Mouse (Mus musculus) effector memory CD4-positive, alpha-beta T cell, adult 5 months (primary cell): ENCODE results near the gene Gm5926. TPM values are rescaled to one million over a fixed set of nuclear protein-coding genes. Genes with fewer than 3 reads are reported as not detected.

Experiments used
- polyA plus RNA-seq: library from polyadenylated mRNA; unstranded; fragments of 100-300 nt; shearing (Covaris generic); gene quantifications from one replicate; pipeline ENCODE4 v1.2.1, GENCODE M21; 2017

Gm5926 gene
- not detected for polyA plus RNA-seq

DNA sequence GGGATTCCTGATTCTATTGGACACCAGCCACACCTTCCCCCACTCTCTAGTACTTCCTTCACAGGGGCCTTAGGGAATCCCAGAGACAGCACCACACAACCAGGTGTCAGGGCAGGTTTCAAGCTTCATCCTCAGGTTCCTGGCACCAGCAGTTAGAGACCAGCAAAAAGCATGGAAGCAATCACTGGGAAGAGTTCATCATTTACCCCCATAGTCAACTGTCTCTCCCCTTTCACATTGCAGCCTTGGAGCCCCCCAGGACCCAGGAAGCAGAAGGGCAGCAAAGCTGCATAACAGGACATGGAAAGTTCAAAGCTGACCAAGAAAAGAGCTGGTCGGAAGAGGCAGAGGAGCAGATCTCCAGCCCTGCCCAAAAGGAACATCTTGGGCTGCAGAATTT, at the start of gene Gm5926:
Gene Gm5926 (plus strand): TSS at position 301 of the 400 bp plus-strand sequence.

Other genes with a start within 250 kb of the Gm5926 start
- gene Btbd35f1, start 90.7 kb upstream of the Gm5926 start, polyA plus RNA-seq = not detected
- not detected for gene Btbd35f21, start 75.4 kb downstream of the Gm5926 start, polyA plus RNA-seq
- gene Btbd35f30, start 243.9 kb downstream of the Gm5926 start, polyA plus RNA-seq = not detected